Mouse (Mus musculus) gastrocnemius, postnatal 4 days (tissue): ENCODE measurements at regions not wholly inside any gene's neighbourhood (a gene's known extent, or its start where the extent isn't known, plus 50 kb on each side); places are given as distances from the start of the nearest gene placed in this dataset.

ENCODE experiments used
- DNase-seq, 2 experiments: peaks; one replicate each; pipeline ENCODE4 v3.0.0; 2021 to 2022; ENCODE audit warnings: low spot score in 2 of 2, mixed read lengths in 2 of 2

GRCm38 (mm10) chr10:56453578-56454069, 76.5 kb downstream of the Gja1 start:
- DNase-seq = peak in 1 of 2 experiments; percentile 9

GRCm38 (mm10) chr10:56455867-56456468, 78.8 kb downstream of the Gja1 start:
- DNase-seq = no peak

- DNase-seq = peak in 1 of 2 experiments; percentile 24
Measured at GRCm38 (mm10) chr10:56468537-56468936, 91.4 kb downstream of the Gja1 start.

- peak; percentile 22 to 47 for DNase-seq
Measured at GRCm38 (mm10) chr10:56468993-56469712, 92.0 kb downstream of the Gja1 start.

GRCm38 (mm10) chr10:56469895-56470294, 92.8 kb downstream of the Gja1 start:
- DNase-seq = no peak

- no peak for DNase-seq
Measured at GRCm38 (mm10) chr10:56474951-56475350, 97.8 kb downstream of the Gja1 start.

GRCm38 (mm10) chr10:56482156-56482716, 105.1 kb downstream of the Gja1 start:
- no peak for DNase-seq

- no peak for DNase-seq
Measured at GRCm38 (mm10) chr10:56484931-56485330, 107.8 kb downstream of the Gja1 start.

- no peak for DNase-seq
Measured at GRCm38 (mm10) chr10:56485746-56486145, 108.6 kb downstream of the Gja1 start.

GRCm38 (mm10) chr10:56486584-56486983, 109.5 kb downstream of the Gja1 start:
- DNase-seq = peak in 1 of 2 experiments; percentile 21

GRCm38 (mm10) chr10:56493461-56493860, 116.3 kb downstream of the Gja1 start:
- no peak for DNase-seq

- no peak for DNase-seq
Measured at GRCm38 (mm10) chr10:56495352-56495751, 118.2 kb downstream of the Gja1 start.

GRCm38 (mm10) chr10:56519041-56519440, 141.9 kb downstream of the Gja1 start:
- no peak for DNase-seq

- DNase-seq = no peak
Measured at GRCm38 (mm10) chr10:56525791-56526190, 148.7 kb downstream of the Gja1 start.

- no peak for DNase-seq
Measured at GRCm38 (mm10) chr10:56537091-56537490, 160.0 kb downstream of the Gja1 start.

GRCm38 (mm10) chr10:56539827-56540511, 162.8 kb downstream of the Gja1 start:
- no peak for DNase-seq

GRCm38 (mm10) chr10:56542106-56542505, 165.0 kb downstream of the Gja1 start:
- DNase-seq = no peak

- DNase-seq = no peak
Measured at GRCm38 (mm10) chr10:56545989-56546388, 168.9 kb downstream of the Gja1 start.

GRCm38 (mm10) chr10:56546824-56547223, 169.7 kb downstream of the Gja1 start:
- DNase-seq = no peak

- no peak for DNase-seq
Measured at GRCm38 (mm10) chr10:56547825-56548224, 170.7 kb downstream of the Gja1 start.

GRCm38 (mm10) chr10:56566836-56567442, 189.8 kb downstream of the Gja1 start:
- DNase-seq = no peak
